Mouse (Mus musculus) testis, adult 2 months (tissue): ENCODE results near the gene Spi1.

ENCODE experiments used
- CTCF ChIP-seq: fragments of 200-500 bp; IDR thresholded peaks from 2 replicates; pipeline ENCODE4 v1.5.1; 2012; ENCODE audit warnings: low read depth, mild to moderate bottlenecking, inconsistent platforms, low read length, moderate library complexity; ENCODE audit not compliant: control insufficient read depth, insufficient read depth, insufficient replicate concordance
- POLR2A ChIP-seq: fragments of 200-500 bp; IDR thresholded peaks from 2 replicates; pipeline ENCODE4 v1.6.1; 2012; ENCODE audit warnings: low read depth, mild to moderate bottlenecking, inconsistent platforms, low read length, moderate library complexity; ENCODE audit not compliant: control insufficient read depth

GRCm38 (mm10) chr2:91116842-91117241 lies 34.7 kb downstream of the Spi1 start:
- TF ChIP-seq POLR2A (no peak), CTCF (no peak)
